Mouse (Mus musculus) heart, adult 11 months (tissue): ENCODE measurements around the gene Cobll1.

Experiments used
- DNase-seq: peaks from one replicate; pipeline ENCODE4 v3.0.0; 2022

Gene Cobll1

GRCm38 (mm10) chr2:65236644-65237043 is 2.6 kb downstream of the Cobll1 start:
- DNase-seq: peak; percentile 83

- DNase-seq: peak; percentile 49
These were observed 6.3 kb downstream of the Cobll1 start for GRCm38 (mm10) chr2:65232756-65233535.

GRCm38 (mm10) chr2:65228426-65228825 is 10.8 kb downstream of the Cobll1 start:
- peak; percentile 90 for DNase-seq

GRCm38 (mm10) chr2:65227898-65228290 is 11.3 kb downstream of the Cobll1 start:
- DNase-seq: peak; percentile 88

- DNase-seq: peak; percentile 85
These were observed 11.9 kb downstream of the Cobll1 start for GRCm38 (mm10) chr2:65227154-65227897.

GRCm38 (mm10) chr2:65226494-65226893 is 12.7 kb downstream of the Cobll1 start:
- peak; percentile 66 for DNase-seq

- DNase-seq: peak; percentile 62
These were observed 15.1 kb downstream of the Cobll1 start for GRCm38 (mm10) chr2:65223956-65224735.

- peak; percentile 90 for DNase-seq
These were observed 16.2 kb downstream of the Cobll1 start for GRCm38 (mm10) chr2:65223012-65223411.

GRCm38 (mm10) chr2:65221646-65222045 is 17.6 kb downstream of the Cobll1 start:
- peak; percentile 77 for DNase-seq

GRCm38 (mm10) chr2:65220563-65220962 is 18.6 kb downstream of the Cobll1 start:
- peak; percentile 99 for DNase-seq

GRCm38 (mm10) chr2:65219375-65220135 is 19.6 kb downstream of the Cobll1 start:
- DNase-seq: peak; percentile 73

- DNase-seq: peak; percentile 97
These were observed 20.9 kb downstream of the Cobll1 start for GRCm38 (mm10) chr2:65218318-65218717.

- DNase-seq: peak; percentile 72
These were observed 21.5 kb downstream of the Cobll1 start for GRCm38 (mm10) chr2:65217677-65218076.

GRCm38 (mm10) chr2:65216163-65216562 is 23.0 kb downstream of the Cobll1 start:
- DNase-seq: peak; percentile 27

GRCm38 (mm10) chr2:65214556-65214955 is 24.6 kb downstream of the Cobll1 start:
- DNase-seq: no peak

GRCm38 (mm10) chr2:65213675-65214074 is 25.5 kb downstream of the Cobll1 start:
- DNase-seq: peak; percentile 86

- DNase-seq: peak; percentile 34
These were observed 27.6 kb downstream of the Cobll1 start for GRCm38 (mm10) chr2:65211620-65212019.

- peak; percentile 83 for DNase-seq
These were observed 31.5 kb downstream of the Cobll1 start for GRCm38 (mm10) chr2:65207750-65208149.

- peak; percentile 86 for DNase-seq
These were observed 35.5 kb downstream of the Cobll1 start for GRCm38 (mm10) chr2:65203699-65204098.

- DNase-seq: peak; percentile 72
These were observed 39.5 kb downstream of the Cobll1 start for GRCm38 (mm10) chr2:65199706-65200105.

GRCm38 (mm10) chr2:65198605-65199004 is 40.6 kb downstream of the Cobll1 start:
- peak; percentile 25 for DNase-seq

GRCm38 (mm10) chr2:65196994-65197393 is 42.2 kb downstream of the Cobll1 start:
- DNase-seq: peak; percentile 41
